Mouse (Mus musculus) cerebellum, adult 2 months (tissue): ENCODE measurements around the gene Ccr7.

ENCODE experiments used
- CTCF ChIP-seq: fragments of 200-500 bp; IDR thresholded peaks from 2 replicates; pipeline ENCODE4 v1.5.1; 2011; ENCODE audit warnings: low read depth, mild to moderate bottlenecking, control low read depth, low read length, moderate library complexity, borderline replicate concordance; ENCODE audit not compliant: insufficient read depth
- POLR2A ChIP-seq: fragments of 200-500 bp; IDR thresholded peaks from 2 replicates; pipeline ENCODE4 v1.6.1; 2011; ENCODE audit warnings: low read length, control low read depth, borderline replicate concordance; ENCODE audit not compliant: insufficient read depth

DNA sequence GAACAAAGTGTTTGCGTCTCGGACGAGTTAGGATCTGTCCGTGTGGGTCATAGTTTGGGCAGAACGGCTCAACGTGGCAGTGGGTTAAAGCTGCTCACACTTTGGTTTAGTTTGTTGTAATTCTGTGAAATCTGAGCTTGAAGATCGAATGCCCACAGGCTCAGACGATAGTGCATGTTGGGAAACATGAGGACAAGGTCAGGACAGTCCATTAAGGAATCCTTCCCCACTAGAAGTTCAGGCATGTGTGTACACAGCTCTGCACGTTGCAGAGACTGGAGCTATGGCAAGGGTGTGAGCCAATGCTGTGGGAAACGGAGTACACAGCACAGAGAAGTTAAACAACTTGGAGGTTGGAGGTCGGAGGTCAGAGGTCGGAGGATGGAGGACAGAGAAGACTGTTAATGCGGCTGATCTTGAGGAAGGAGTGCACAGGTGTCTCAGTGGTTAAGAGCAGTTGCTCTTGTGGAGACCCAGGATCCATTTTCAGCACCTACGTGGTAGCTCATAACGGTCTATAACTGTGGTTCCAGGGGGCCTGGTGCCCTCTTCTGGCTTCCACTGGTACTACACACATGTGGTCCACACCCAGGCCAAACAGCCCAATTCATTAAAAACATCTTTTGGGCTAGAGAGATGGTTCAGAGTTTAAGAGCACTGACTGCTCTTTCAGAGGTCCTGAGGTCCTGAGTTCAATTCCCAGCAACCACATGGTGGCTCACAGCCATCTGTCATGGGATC is 44.3 kb downstream of the Ccr7 start:
- no peak for TF ChIP-seq POLR2A
- peak; percentile 15; the same call in 1 of the 2 replicates for TF ChIP-seq CTCF
